Mouse (Mus musculus) yolk sac, embryonic 10.5 days (tissue): ENCODE data around the gene Frat1.

Source experiments
- DNase-seq: peaks from one replicate; pipeline ENCODE4 v3.0.0-alpha.2; 2017; ENCODE audit warnings: low spot score

Frat1 gene

GRCm38 (mm10) chr19:41816915-41817314, 12.9 kb upstream of the Frat1 start:
- DNase-seq = no peak

GRCm38 (mm10) chr19:41817325-41817724, 12.4 kb upstream of the Frat1 start:
- no peak for DNase-seq

DNA sequence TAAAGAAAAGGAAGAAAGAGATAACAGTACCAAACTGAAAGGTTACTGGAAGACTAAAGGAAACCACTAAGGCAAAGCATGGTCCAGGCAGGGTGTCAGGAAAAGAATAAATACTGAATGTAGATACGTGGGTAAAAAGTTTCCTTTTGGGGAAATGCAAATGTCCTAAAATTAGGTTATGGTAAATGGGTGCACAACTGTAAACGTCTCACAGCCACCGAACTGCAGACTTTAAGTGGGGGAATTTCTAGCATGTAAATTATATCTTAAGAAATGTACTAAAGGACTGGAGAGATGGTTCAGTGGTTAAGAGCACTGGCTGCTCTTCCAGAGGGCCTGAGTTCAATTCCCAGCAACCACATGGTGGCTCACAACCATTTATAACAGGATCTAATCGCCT, 11.0 kb upstream of the Frat1 start:
- DNase-seq = no peak

- DNase-seq = no peak
Measured at GRCm38 (mm10) chr19:41821436-41821835, 8.3 kb upstream of the Frat1 start.

DNA sequence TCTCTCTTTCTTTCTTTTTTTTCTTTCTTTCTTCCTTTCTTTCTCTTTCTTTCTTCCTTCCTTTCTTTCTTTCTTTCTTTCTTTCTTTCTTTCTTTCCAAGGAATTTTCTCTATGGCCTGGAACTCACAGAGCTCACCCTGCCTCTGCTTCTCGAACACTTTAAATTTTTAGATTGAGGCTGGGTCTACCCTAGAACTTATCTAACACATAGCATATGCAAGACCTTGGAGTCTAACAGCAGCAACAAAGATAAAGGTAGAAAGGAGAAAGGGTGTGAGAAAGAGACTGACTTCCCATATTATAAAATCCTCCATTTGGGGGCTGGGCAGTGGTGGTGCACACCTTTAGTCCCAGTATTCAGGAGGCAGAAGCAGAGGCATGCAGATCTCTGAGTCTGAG, 7.2 kb upstream of the Frat1 start:
- no peak for DNase-seq

DNA sequence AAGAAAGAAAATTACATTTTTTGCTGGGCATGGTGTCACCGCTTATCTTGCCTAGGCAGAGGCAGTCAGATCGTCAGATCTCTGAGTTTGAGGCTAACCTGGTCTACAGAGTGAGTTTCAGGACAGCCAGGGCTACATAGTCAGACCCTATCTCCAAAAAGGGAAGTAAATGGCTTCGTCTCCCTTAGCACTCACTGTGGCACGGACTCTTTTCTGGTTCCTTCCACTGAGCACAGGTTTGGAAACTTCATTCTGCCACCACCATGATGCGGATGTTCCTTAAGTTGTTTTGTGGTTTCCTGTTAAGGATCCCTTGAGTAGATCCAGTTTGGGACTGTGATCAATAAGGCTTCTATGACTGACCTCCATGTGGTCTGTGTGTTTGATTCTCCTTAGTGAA, 4.8 kb upstream of the Frat1 start:
- DNase-seq = no peak

GRCm38 (mm10) chr19:41826529-41826928, 3.2 kb upstream of the Frat1 start:
- no peak for DNase-seq

- DNase-seq = no peak
Measured at GRCm38 (mm10) chr19:41828941-41829340, 829 bp upstream of the Frat1 start.

GRCm38 (mm10) chr19:41830106-41831031, 599 bp downstream of the Frat1 start:
- DNase-seq = peak; percentile 42

DNA sequence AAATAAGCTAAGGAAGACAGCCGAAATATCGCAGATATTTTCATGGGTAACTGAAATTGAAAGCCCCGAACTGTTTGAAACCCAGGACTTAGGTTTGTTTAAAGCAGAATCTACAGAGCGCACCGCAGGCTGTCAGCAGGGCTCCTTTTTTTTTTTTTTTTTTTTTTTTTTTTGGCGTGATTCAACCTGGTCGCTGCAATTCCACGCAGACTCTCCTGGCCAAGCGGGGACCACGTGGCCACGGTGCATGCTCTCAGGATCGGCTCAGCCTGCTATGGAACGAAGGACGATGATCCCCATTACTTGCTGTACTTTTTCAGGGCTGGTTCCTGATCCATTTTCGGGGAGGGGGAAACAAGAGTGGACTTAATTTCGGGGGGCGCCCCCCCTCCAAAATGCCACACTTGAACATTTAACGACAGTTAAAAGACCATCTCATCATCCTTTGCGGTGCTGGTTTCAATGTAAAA, 1.4 kb downstream of the Frat1 start:
- DNase-seq = no peak

DNA sequence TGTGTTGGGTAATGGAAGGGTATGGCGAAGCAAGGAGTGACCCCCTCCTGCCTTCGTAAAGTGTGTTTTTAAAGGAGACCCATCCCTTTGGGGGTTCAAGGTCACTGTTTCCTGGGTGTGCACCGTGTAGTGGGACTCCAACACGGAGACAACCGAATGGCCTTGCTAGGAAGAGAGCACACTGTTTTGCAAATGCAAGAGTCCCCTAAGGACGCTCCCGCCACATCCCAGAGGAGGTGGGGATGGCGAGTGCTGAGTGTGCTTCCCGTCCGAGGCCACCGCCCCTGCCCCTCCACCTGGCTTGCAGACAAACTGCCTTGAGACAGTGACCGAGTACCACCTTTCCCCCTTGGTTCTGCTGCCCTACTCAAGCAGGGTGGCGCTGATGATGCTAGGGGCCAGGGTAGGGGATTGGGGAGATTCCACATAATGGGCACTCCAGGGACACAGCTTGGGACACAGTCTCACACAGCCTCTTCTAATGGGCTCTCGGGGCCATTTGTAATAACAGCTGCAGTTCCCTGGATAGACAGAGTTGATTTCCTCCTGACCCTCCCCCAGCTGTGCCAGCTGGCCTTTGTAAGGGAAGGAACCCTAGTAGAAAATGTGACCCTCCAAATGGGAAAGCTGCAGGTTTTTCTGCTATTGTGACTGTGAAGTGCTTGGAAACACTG, 2.1 kb downstream of the Frat1 start:
- DNase-seq = no peak

GRCm38 (mm10) chr19:41832501-41833201, 2.9 kb downstream of the Frat1 start:
- DNase-seq = no peak

- no peak for DNase-seq
Measured at GRCm38 (mm10) chr19:41835407-41835806, 5.6 kb downstream of the Frat1 start.

DNA sequence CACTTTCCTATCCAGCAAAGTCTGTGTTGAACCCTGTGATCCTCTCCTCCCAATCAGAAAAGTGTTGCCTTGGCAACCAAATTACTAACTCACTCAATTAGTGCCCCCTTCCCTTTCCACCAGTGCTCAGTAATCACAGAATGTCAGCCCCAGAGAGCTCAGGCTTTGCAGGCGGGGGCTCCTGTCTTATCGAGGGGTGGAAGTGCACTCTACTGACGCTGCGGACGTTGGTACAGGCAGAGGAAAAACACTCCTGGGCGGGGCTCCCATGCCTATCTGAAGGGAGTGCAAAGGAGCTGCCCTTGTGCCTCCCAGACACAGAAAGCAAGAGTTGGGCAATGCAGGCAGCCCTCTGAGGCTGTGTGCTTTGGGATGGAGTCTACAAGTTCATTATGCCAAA, 6.0 kb downstream of the Frat1 start:
- peak; percentile 58 for DNase-seq

- DNase-seq = no peak
Measured at GRCm38 (mm10) chr19:41836719-41837118, 6.9 kb downstream of the Frat1 start.

- DNase-seq = no peak
Measured at GRCm38 (mm10) chr19:41837194-41837916, 7.6 kb downstream of the Frat1 start.

DNA sequence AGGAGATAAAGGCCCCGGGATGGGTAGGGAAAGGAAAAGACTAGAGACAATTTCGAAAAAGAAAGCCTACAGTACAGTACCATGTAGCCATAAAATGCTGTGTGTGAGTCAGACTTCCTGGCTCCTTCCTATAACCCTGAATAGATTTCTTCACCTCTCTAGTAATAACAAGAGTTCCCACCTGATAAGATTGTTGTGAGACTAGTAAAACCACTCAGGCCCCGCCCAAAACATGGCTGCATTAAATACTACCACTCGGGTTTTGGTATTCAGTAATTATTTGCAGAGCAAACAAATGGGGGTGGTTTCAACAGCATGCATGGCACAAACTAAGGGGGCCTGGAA, 8.1 kb downstream of the Frat1 start:
- no peak for DNase-seq

DNA sequence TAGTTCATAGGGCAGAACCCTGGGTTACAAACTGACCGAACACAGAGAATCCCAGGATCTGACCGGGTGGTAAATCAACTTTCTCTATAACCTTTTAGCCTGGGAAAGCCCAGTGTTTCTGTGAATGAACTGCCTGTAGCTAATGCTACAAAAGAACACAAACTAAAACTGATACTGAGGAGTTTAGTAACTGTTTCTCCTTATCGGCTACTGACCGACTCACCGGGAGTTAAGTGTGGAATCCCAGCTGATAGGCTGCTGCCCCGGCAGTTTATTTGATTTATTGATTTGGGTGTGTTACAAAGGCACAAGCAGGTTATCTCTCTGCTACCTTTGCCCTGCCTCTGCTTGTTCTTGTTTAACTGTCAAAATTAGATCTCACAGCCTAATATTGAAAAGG, 9.0 kb downstream of the Frat1 start:
- peak; percentile 49 for DNase-seq

DNA sequence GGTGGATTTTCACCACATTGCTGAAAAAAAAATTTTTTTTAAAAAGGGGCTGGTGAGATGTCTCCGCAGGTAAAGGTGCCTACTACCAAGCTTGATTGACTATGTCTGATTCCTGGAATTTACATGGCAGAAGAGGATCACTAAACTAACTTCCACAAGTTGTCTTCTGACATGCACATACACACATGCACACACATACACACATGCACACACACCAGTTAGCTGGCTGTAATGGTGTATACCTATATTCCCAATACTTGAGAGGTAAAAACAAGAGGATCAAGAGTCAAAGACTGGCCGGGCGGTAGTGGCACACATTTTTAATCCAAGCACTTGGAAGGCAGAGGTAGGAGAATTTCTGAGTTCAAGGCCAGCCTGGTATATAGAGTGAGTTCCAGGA, 9.9 kb downstream of the Frat1 start:
- DNase-seq = no peak

DNA sequence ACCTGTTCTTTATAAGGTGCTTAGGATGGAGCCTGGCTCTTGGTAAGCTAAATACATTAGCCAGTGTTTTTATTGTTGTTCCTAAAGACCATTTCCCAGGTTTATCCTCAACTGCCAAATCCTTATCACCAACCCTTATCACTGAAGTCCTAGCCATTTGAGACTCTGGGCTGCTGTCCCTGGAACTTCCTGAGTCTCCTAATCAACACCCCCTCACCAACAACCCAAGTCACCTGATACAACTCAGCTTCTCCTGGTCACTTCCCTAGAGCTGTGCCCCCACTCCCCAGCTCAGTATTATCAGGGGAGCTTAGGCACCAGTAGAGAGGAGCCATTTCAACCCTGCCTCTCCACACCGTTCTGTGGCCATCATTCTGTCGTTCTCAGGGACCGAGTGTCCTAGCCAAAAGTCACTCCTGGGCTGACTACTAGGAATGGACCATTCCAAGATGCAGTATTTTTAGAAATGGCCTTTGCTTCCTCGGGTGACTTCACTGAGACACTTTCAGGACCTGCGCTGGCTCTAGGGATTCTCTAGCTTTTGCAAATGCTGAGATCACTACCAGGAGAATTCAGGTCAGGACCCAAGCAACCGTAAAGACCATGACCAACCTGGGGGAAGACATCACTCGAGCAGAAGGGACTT, 11.5 kb downstream of the Frat1 start:
- DNase-seq = no peak

DNA sequence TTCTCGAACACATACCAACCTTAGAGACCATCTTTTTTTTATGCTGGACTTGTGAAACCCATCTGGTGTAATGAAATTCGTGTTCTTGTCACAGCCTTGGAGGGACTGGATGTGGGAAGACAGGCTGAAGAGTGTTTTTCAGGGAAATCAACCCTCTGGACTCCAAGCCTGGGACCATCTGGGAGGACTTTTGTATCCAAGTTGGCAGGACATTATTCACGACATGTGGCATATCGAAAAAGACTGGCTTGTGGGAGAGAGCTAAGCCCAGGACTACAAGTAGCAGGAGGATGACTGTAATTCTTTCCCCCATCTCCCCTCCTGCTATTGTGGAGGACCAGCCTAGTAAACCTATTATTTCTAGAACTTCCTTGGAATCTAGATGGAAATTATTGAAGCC, 12.4 kb downstream of the Frat1 start:
- no peak for DNase-seq

- no peak for DNase-seq
Measured at GRCm38 (mm10) chr19:41842706-41843105, 12.9 kb downstream of the Frat1 start.
